Mouse (Mus musculus) gonadal fat pad, adult 2 months (tissue): Measurements from ENCODE around the gene Tpra1. TPM values are rescaled to one million over a fixed set of nuclear protein-coding genes. Genes with fewer than 3 reads are reported as not detected.

Experiments used
- DNase-seq: peaks from one replicate; pipeline ENCODE4 v3.0.0-alpha.2; 2012; ENCODE audit warnings: low read depth
- polyA plus RNA-seq: library from polyadenylated mRNA; depleted of rRNA; stranded (reverse); fragments of >200 nt; gene quantifications from 2 replicates; pipeline ENCODE4 v1.2.3, GENCODE M21; 2012

The Tpra1 gene
- polyA plus RNA-seq, 1 experiment, result 140 TPM

- no peak for DNase-seq
These were observed 25.5 kb downstream of the Tpra1 start for GRCm38 (mm10) chr6:88927595-88927994.

- DNase-seq, result no peak
These were observed 26.0 kb downstream of the Tpra1 start for GRCm38 (mm10) chr6:88928026-88928425.

DNA sequence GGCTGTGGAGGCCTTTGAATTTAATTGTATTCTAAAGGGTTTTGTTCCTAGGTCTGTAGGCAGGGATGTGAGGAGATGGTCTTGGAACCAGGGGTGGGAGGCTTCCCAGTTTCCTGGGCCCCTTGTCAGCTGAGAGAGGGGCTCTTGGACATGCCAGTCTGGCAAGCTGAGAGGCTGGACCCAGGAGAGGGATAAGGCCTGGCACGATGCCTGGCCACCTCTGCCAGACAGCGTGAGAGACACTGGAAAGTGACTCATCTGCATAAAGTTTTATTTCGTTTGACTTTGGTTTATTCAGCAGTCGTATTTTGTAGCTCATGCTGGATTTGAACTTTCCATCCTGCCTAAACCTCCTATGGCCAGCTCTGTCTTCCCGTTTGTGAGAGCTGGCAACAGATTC is 26.5 kb downstream of the Tpra1 start:
- no peak for DNase-seq

DNA sequence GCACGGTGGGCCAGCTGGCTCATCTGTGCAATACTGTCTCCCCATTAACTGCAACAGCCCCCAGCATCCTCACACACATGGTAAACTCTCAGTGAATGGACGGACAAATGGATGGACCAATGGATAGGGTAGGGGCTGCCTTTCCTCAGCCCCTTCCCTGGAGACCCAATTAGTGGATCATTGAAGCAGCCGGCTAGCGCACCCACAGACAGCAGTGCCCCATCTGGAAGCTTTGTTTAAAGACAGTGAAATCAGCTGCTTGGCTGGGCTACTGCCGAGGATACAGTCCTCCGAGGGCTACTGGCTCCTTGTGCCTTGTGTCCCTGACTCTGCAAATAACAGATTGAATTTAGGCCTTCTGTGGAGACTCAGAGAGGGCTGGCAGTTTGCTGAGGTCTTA is 27.4 kb downstream of the Tpra1 start:
- DNase-seq, result no peak

- no peak for DNase-seq
These were observed 28.0 kb downstream of the Tpra1 start for GRCm38 (mm10) chr6:88930049-88930448.

DNA sequence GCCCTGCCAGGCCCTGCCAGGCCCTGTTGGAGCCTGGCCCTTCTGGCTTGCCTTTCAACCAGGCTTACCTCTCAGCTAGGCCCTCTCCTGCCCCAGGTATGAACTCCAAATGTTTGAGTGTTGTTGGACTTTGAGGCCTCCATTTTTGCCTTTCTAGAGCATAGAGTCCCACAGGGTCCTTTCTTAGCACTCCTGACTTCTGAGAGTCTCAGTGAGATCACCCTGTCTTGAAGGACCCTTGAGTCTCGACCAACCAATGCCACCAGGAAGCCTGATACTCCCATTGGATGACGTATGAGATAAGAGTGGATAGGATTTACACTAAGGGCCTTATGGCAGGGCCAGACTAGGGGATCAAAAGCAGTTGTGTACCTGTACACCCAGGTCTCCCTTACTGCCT is 29.4 kb downstream of the Tpra1 start:
- no peak for DNase-seq

GRCm38 (mm10) chr6:88934132-88934531 is 32.1 kb downstream of the Tpra1 start:
- no peak for DNase-seq

- DNase-seq, result no peak
These were observed 32.8 kb downstream of the Tpra1 start for GRCm38 (mm10) chr6:88934816-88935215.

DNA sequence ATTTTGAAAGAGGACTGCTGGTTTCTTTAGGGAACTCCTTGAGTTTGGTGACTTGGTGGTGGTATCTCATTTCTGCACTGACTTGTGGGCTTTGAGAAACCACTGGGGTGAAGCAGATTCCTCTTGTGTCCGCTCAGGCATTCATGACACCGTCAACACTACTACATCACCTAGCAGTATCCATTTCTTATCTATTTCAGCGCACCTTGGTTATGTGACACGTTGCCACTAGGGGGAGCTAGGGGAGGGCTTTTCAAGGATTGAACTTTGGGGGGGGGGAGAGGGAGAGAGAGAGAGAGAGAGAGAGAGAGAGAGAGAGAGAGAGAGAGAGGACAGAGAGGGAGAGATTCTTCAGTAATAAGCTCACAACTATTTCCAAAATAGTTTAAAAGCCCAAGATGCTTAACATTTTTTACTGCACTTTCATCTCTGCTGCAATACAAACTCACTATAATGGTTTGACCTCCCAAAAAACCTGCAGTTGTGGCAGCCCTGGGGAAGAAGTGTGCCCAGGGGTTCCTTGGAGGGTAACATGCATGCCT is 33.8 kb downstream of the Tpra1 start:
- no peak for DNase-seq

GRCm38 (mm10) chr6:88936342-88937213 is 34.5 kb downstream of the Tpra1 start:
- no peak for DNase-seq

DNA sequence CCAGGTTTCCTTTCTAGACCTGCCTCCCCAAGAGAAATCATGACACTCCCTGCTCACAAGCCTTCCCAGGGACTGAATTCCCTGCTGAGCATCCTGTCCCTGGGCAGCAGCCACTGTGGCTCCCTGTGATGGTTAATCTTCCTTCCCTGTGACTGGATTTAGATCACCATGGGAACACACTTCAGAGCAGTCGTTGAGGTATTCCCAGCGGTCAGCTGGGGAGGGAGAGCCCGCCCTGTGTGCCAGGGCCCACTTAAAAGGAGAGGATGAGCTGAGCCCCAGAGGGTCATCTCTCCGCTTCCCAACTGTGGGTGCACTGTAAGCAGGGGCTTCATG is 35.1 kb downstream of the Tpra1 start:
- no peak for DNase-seq

DNA sequence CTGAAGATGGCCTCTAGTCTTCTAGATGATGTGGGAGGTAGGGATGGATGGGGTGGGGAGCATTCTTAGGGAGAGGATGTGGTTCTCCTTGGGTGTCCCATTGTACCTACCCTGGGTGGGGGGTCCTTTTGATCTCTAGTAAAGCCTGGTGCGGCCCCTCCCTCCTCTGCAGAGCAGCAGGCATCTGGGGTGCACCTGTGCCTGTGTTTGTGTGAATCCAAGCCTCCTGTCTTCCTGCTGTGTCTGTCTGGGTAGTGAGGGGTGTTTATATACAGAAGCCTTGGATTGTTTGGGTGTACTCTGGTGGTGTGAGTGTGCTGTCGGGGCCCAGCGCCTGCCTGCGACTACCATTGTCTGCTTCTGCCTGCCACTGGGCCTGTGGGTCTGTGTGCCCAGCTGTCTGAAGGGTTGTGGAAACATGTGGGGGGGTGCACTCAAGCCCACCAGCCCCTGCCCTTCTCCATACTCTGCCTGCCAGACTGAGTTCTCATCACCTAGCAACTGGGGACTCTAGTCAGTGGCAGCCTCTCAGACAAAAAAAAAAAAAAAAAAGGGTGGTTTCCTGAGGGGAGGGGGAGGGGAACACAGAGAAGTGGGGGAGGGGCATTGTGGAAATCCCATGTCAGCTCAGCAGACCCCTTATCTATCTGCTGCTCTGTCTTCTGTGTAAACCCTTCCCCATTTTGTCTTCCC is 36.1 kb downstream of the Tpra1 start:
- DNase-seq, result no peak

- no peak for DNase-seq
These were observed 36.6 kb downstream of the Tpra1 start for GRCm38 (mm10) chr6:88938664-88939055.

GRCm38 (mm10) chr6:88939281-88940089 is 37.4 kb downstream of the Tpra1 start:
- DNase-seq, result no peak

GRCm38 (mm10) chr6:88940090-88940916 is 38.3 kb downstream of the Tpra1 start:
- no peak for DNase-seq

DNA sequence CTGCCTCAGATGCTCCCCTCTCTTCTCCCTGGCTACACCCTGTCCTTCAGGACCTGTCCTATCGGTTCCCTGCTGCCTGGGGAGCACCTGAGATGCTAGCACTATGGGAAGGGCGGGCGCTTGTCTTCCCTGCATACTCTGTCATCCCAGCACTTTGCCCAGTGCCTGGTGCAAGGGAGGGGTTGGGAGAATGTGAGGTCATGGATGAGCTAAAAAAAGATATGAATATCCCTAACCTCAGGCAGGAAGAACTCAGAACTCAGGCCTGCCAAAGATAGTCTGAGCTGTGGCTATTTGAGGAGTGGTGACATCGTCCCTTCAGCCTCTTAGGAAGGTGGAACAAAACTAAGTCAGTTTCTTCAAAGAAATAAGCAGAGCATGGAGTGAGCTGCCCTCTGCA is 39.6 kb downstream of the Tpra1 start:
- no peak for DNase-seq

DNA sequence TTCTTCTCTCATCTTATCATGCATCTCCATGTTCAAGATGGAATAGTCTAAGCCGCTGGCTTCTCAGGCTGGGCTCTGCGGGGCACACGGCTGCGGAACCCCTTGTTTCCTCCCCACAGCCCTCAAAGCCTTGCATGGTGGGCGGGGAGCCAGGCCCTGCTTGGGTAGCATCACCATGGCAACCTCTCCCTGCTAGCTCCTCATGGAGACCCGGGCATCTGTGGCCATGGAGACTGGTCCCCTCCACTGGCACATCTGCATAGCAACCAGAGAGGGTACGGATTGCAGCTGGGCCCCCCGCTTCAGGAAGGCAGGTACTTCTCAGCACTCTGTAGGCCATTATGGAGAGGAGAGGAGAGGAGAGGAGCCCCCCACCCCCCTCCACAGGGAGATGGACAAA is 40.5 kb downstream of the Tpra1 start:
- DNase-seq, result no peak

DNA sequence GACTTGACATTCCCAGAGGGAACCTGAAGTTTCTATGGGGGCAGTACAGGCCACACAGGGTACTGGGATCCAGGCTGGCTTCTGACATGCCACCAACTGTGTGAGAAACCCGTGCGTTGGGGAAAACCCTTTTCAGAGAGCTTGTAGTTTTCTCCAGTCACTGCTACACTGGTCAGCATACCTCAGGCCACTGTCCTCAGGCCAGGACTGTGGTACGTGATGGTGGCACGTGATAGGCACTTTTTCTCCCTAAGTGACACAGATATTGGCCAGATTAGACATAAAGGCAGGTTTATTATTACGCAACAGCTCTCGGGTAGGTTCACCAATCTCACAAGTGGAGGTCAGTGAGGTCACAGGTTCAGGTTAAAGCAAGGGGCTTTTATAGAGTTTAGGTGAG is 41.6 kb downstream of the Tpra1 start:
- DNase-seq, result no peak

GRCm38 (mm10) chr6:88946442-88946841 is 44.4 kb downstream of the Tpra1 start:
- no peak for DNase-seq

DNA sequence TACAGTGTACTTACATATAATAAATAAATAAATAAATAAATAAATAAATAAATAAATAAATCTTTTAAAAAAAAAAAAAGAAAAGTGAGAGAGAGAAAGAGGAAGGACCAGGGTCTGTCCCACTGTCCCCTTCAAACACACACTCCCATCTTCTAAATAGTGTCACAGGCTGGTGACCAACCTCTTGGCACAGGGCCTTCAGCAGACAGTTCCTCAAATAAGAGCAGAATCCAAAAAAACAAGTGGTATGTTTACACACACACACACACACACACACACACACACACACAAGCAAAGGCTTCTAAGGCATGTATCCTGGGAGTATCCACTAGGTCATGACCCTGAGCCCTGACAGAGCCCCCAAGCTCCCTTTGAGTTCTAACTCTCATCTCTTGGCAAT is 45.7 kb downstream of the Tpra1 start:
- no peak for DNase-seq

DNA sequence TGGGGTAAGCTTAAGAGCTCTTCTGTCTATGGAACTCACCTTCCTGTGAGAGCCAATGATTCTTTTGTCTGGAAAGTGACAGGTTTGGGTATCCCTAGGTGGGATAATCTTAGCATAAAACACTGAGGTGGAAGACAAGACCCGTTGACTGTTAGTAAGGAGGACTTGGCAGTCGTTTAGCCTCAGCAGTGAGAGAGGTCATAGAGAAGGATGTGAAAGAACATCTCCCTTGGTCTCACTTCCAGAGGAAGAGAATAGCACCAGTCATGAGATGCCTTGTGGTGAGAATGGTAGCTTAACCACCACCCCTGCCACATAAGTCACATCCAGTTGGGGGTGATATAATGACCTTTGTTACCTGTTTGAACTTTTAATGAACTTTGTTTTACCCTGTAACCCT is 54.7 kb downstream of the Tpra1 start:
- no peak for DNase-seq
